Mouse (Mus musculus) liver, embryonic 14.5 days (tissue): ENCODE results near the gene Fosb. TPM values are rescaled to one million over a fixed set of nuclear protein-coding genes. Genes with fewer than 3 reads are reported as not detected.

Experiments used
- ATAC-seq: fragments of 200-750 bp; cut with Nextera tagmentation; 2 replicates; pipeline ENCODE4 v1.8.0; 2017; ENCODE audit warnings: moderate number of reproducible peaks, mild to moderate bottlenecking, moderate library complexity; ENCODE audit not compliant: insufficient read depth
- DNase-seq, 3 experiments: peaks; one replicate each; pipeline ENCODE4 v3.0.0-alpha.2; 2012 to 2013; ENCODE audit warnings: low read depth in 3 of 3, low spot score in 3 of 3
- H3K27ac ChIP-seq: fragments of 300-500 bp; sonication (generic); 2 replicates; pipeline ENCODE4 v1.5.1; 2014; ENCODE audit warnings: moderate library complexity, mild to moderate bottlenecking, control low read depth, inconsistent platforms
- H3K27me3 ChIP-seq: fragments of 300-500 bp; sonication (generic); 2 replicates; pipeline ENCODE4 v1.6.1; 2014; ENCODE audit warnings: mild to moderate bottlenecking, low read length, moderate library complexity; ENCODE audit not compliant: control insufficient read depth, insufficient read depth
- H3K36me3 ChIP-seq: fragments of 300-500 bp; sonication (generic); replicated peaks from 2 replicates; pipeline ENCODE4 v1.6.1; 2014; ENCODE audit warnings: low read depth; ENCODE audit not compliant: control insufficient read depth, insufficient read depth
- H3K4me1 ChIP-seq, 2 experiments: fragments of 200-500 bp in 1 of 2; fragments of 300-500 bp in 1 of 2; sonication (generic) in 1 of 2; replicated peaks; 2 replicates each; pipeline ENCODE4 v1.6.1; 2012 to 2014; ENCODE audit warnings: antibody characterized with exemption in 1 of 2, inconsistent platforms in 1 of 2, low read length in 1 of 2; ENCODE audit not compliant: control insufficient read depth in 2 of 2, insufficient read depth in 2 of 2
- H3K4me2 ChIP-seq: fragments of 300-500 bp; sonication (generic); 2 replicates; pipeline ENCODE4 v1.6.1; 2014; ENCODE audit warnings: low read depth, mild to moderate bottlenecking, control low read depth, moderate library complexity
- H3K4me3 ChIP-seq, 2 experiments: fragments of 200-500 bp in 1 of 2; fragments of 300-500 bp in 1 of 2; sonication (generic) in 1 of 2; 2 replicates each; pipeline ENCODE4 v1.5.1; 2012 to 2014; ENCODE audit warnings: low read depth in 2 of 2, low read length in 2 of 2, mild to moderate bottlenecking in 2 of 2, control low read depth in 1 of 2, inconsistent platforms in 1 of 2, moderate library complexity in 1 of 2; ENCODE audit not compliant: insufficient read depth in 1 of 2
- H3K9ac ChIP-seq: fragments of 300-500 bp; sonication (generic); replicated peaks from 2 replicates; pipeline ENCODE4 v1.6.1; 2014; ENCODE audit warnings: mild to moderate bottlenecking, control low read depth, moderate library complexity
- H3K9me3 ChIP-seq: fragments of 300-500 bp; sonication (generic); 2 replicates; pipeline ENCODE4 v1.6.1; 2016; ENCODE audit warnings: low read length, mixed read lengths; ENCODE audit not compliant: control insufficient read depth
- CTCF ChIP-seq: IDR thresholded peaks from 2 replicates; pipeline ENCODE4 v1.5.1; 2016; ENCODE audit warnings: antibody characterized with exemption, low read depth, control low read depth
- EP300 ChIP-seq: IDR thresholded peaks from 2 replicates; pipeline ENCODE4 v1.6.1; 2016; ENCODE audit warnings: antibody characterized with exemption, low read depth
- WGBS: fragments of 180-500 bp; shearing (Covaris S2); extraction: QIAGEN DNeasy Blood & Tissue Kit; methylation state at CpG from one replicate; pipeline ENCODE4 v1.1.7; 2014; ENCODE audit not compliant: insufficient replicate concordance; 5-methylcytosine and 5-hydroxymethylcytosine counted together
- polyA plus RNA-seq, 2 experiments: library from polyadenylated mRNA; depleted of rRNA in 1 of 2; stranded (reverse) in 1 of 2; unstranded in 1 of 2; fragments of >200 nt; fragmentation: Nextera tagmentation in 1 of 2; extraction: Ambion mirVana in 1 of 2; gene quantifications; 2 replicates each; pipeline versions ENCODE4 v1.2.1 to v1.2.3; 2012 to 2014

The Fosb gene
- polyA plus RNA-seq, 2 experiments, result 0.03 TPM; not detected in 1

- H3K27ac ChIP-seq, result no peak overlapping the region; the same call in 1 of the 2 replicates
- DNase-seq (peak; percentile 73 to 86 (median 80)), ATAC-seq (peak; percentile 82)
- H3K36me3 ChIP-seq, result no peaks in the 10 kb centered on the region
- peak overlapping the region; percentile 60 to 80 for H3K4me3 ChIP-seq
- peaks cover 50% of the 10 kb centered on the region for H3K27me3 ChIP-seq
- no peaks in the 10 kb centered on the region for H3K9me3 ChIP-seq
- H3K9ac ChIP-seq, result peak overlapping the region; percentile 52
- peaks cover 3 to 11% of the 10 kb centered on the region in 2 experiments; a peak in 3 of 4 replicates for H3K4me1 ChIP-seq
- TF ChIP-seq CTCF (peak; percentile 51), EP300 (no peak)
- peak overlapping the region; percentile 87 for H3K4me2 ChIP-seq
- WGBS, result under 1% methylated on average over 58 of the region's 58 CpGs
Observed at GRCm38 (mm10) chr7:19308454-19309277, 1.2 kb downstream of the Fosb start.

- Histone ChIP-seq H3K27ac (no peak overlapping the region; the same call in 1 of the 2 replicates), H3K4me1 (peaks cover 3 to 11% of the 10 kb centered on the region in 2 experiments; a peak in 3 of 4 replicates), H3K9ac (peak overlapping the region; percentile 52), H3K4me3 (peak overlapping the region; percentile 60 to 80), H3K27me3 (peaks cover 57% of the 10 kb centered on the region), H3K36me3 (no peaks in the 10 kb centered on the region), H3K9me3 (no peaks in the 10 kb centered on the region), H3K4me2 (peak overlapping the region; percentile 87)
- peak in 1 of 3 experiments; percentile 54 for DNase-seq
- ATAC-seq, result peak; percentile 34
- 3% methylated on average over 18 of the region's 18 CpGs for WGBS
- TF ChIP-seq EP300 (no peak), CTCF (no peak)
Observed at GRCm38 (mm10) chr7:19307739-19308453, 2.0 kb downstream of the Fosb start.

GRCm38 (mm10) chr7:19306819-19307738, 2.8 kb downstream of the Fosb start:
- peaks cover 66% of the 10 kb centered on the region for H3K27me3 ChIP-seq
- no peak overlapping the region; the same call in 1 of the 2 replicates for H3K4me2 ChIP-seq
- H3K27ac ChIP-seq, result no peak overlapping the region
- no peak overlapping the region for H3K4me3 ChIP-seq
- TF ChIP-seq EP300 (no peak), CTCF (no peak)
- 62% methylated on average over 25 of the region's 25 CpGs for WGBS
- ATAC-seq (no peak), DNase-seq (no peak)
- H3K9me3 ChIP-seq, result no peaks in the 10 kb centered on the region
- no peaks in the 10 kb centered on the region for H3K36me3 ChIP-seq
- H3K9ac ChIP-seq, result no peak overlapping the region
- H3K4me1 ChIP-seq, result peaks cover 3 to 11% of the 10 kb centered on the region in 2 experiments; a peak in 3 of 4 replicates

- Histone ChIP-seq H3K27ac (no peak overlapping the region), H3K4me1 (peaks cover 6 to 11% of the 10 kb centered on the region in 2 experiments; a peak in 3 of 4 replicates), H3K36me3 (no peaks in the 10 kb centered on the region), H3K9me3 (no peaks in the 10 kb centered on the region), H3K4me2 (no peak overlapping the region), H3K27me3 (peaks cover 71% of the 10 kb centered on the region), H3K4me3 (no peak overlapping the region), H3K9ac (no peak overlapping the region)
- WGBS, result 37% methylated on average over 16 of the region's 16 CpGs
- TF ChIP-seq EP300 (no peak), CTCF (no peak)
- DNase-seq, result no peak
- ATAC-seq, result no peak
Observed at GRCm38 (mm10) chr7:19305796-19306765, 3.8 kb downstream of the Fosb start.
